Mouse (Mus musculus): Measurements from ENCODE around the gene Gal3st3. TPM values are rescaled to one million over a fixed set of nuclear protein-coding genes. Genes with fewer than 3 reads are reported as not detected.
A peak's percentile ranks its signal among the peaks of the same experiment; 100 is the strongest.

Gal3st3 gene
- 10 to 100 TPM; 78.0 to 80.9 TPM for total RNA-seq (2021)
- long read RNA-seq, experiment 1, transcript Gal3st3-201 (3 exons, 2,421 nt): major isoform, 31 of 32 reads
- long read RNA-seq, experiment 1, partial matches to known transcripts: 0 of 32 reads
- long read RNA-seq, experiment 1, other reads (novel, unspliced or antisense): 1 of 32 reads
- long read RNA-seq, experiment 2, transcript Gal3st3-201 (3 exons, 2,421 nt): major isoform, 13 of 15 reads
- long read RNA-seq, experiment 2, partial matches to known transcripts: 1 of 15 reads
- long read RNA-seq, experiment 2, other reads (novel, unspliced or antisense): 1 of 15 reads

GRCm38 (mm10) chr19:5297903-5298800, at the start of gene Gal3st3:
Gene Gal3st3, plus strand, starts transcription at chr19:5298331.
- Histone ChIP-seq H3K27ac (peak within 1 kb of the TSS; percentile 97), H3K4me3 (peak within 1 kb of the TSS; percentile 74)
- intact Hi-C loops (cut with DNase I): no loop called here
- peak; percentile 52 to 69 for DNase-seq (ENCODE audit: extremely low spot score in 1 of 2, low spot score in 2 of 2)
- no peak for TF ChIP-seq CTCF (IDR thresholded peaks at IDR 0.05)

DNA sequence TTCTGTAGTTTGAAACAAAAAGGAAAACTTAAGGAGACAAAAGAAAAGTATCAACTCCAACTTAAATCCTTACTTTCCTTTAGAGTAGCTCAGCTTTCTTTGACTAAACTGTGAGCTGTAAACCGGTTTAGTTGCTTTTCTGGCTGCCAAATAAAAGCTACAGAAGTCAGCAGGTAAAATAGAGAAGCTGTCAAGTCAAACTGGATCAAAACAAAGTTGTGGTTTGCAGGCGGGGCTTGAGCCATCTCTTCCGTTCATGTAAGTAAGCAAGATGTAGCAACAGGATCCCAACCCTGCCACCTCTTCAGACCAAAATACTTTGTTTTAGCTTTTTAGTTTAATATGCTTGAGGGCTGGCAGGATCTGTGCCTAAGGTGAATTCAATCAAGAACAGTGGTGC, 41.0 kb upstream of the Gal3st3 start:
- no peak for DNase-seq (ENCODE audit: extremely low spot score in 1 of 2, low spot score in 2 of 2)
- no peak for TF ChIP-seq CTCF (IDR thresholded peaks at IDR 0.05)
- Histone ChIP-seq H3K27ac (no peak overlapping the region), H3K4me3 (no peak overlapping the region)
- intact Hi-C loops (cut with DNase I): no loop called here

- H3K4me3 ChIP-seq: no peak overlapping the region
- intact Hi-C loops (cut with DNase I): no loop called here
- DNase-seq (ENCODE audit: extremely low spot score in 1 of 2, low spot score in 2 of 2): no peak
- H3K27ac ChIP-seq: no peak overlapping the region
- TF ChIP-seq CTCF (IDR thresholded peaks at IDR 0.05): no peak
Measured at GRCm38 (mm10) chr19:5267015-5267414, 31.1 kb upstream of the Gal3st3 start.

DNA sequence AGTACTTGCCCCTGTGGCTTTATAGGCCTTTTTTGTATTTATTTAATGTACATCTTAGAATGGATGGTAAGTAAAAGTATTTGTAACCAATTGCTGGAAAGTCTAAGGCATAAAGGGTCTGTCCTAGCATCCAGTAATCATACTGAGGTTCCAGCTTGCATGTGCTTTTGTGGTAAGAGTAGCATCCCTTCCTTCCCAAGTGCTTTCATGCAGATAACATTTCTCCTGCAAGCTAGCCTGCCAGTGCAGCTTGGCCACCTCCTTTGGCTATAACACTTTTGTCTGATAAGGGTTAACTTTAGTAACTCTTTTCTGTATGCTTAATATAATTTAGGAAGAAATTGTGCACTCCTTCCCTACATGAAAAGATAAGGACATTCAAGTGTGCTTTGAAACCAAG, 30.1 kb upstream of the Gal3st3 start:
- TF ChIP-seq CTCF (IDR thresholded peaks at IDR 0.05): no peak
- intact Hi-C loops (cut with DNase I): no loop called here
- DNase-seq (ENCODE audit: extremely low spot score in 1 of 2, low spot score in 2 of 2): no peak
- H3K27ac ChIP-seq: no peak overlapping the region
- no peak overlapping the region for H3K4me3 ChIP-seq

DNA sequence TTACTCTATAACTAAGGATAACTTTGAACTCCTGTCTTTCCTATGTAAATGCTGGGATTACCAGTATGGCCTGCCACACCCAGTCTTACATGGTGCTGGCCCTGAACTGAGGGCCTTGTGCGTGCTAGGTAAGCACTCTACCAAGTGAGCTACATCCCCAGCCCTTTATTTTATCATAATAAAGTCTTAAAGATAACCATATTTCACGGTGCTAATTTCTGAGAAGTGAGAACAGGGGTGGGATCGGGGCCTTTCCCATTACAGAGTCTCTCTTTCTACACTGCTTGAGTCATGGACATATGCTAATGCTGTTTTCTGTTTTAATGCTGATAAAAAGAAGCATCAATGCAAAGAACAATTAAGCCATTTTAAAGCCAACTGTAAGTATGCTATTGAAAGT, 29.3 kb upstream of the Gal3st3 start:
- Histone ChIP-seq H3K27ac (no peak overlapping the region), H3K4me3 (no peak overlapping the region)
- DNase-seq (ENCODE audit: extremely low spot score in 1 of 2, low spot score in 2 of 2): no peak
- intact Hi-C loops (cut with DNase I): no loop called here
- no peak for TF ChIP-seq CTCF (IDR thresholded peaks at IDR 0.05)

- no peak overlapping the region for H3K27ac ChIP-seq
- DNase-seq (ENCODE audit: extremely low spot score in 1 of 2, low spot score in 2 of 2): no peak
- no peak for TF ChIP-seq CTCF (IDR thresholded peaks at IDR 0.05)
- intact Hi-C loops (cut with DNase I): no loop called here
- H3K4me3 ChIP-seq: no peak overlapping the region
Measured at GRCm38 (mm10) chr19:5269392-5269791, 28.7 kb upstream of the Gal3st3 start.

- DNase-seq (ENCODE audit: extremely low spot score in 1 of 2, low spot score in 2 of 2): no peak
- H3K4me3 ChIP-seq: peak overlapping the region; percentile 83; the same call in 1 of the 2 replicates
- intact Hi-C loops (cut with DNase I): loop anchor here (10.0 kb wide), 1 partner anchor 107 kb away; no protein-coding TSS in a partner anchor
- no peak overlapping the region for H3K27ac ChIP-seq
- TF ChIP-seq CTCF (IDR thresholded peaks at IDR 0.05): no peak
Measured at GRCm38 (mm10) chr19:5271430-5271829, 26.7 kb upstream of the Gal3st3 start.

- peak; percentile 20 to 33 for DNase-seq (ENCODE audit: extremely low spot score in 1 of 2, low spot score in 2 of 2)
- TF ChIP-seq CTCF (IDR thresholded peaks at IDR 0.05): no peak
Measured at GRCm38 (mm10) chr19:5272326-5272795, 25.8 kb upstream of the Gal3st3 start.

GRCm38 (mm10) chr19:5272801-5273733, 25.1 kb upstream of the Gal3st3 start, which contains the start of gene Pacs1:
Gene Pacs1, minus strand, starts transcription at chr19:5273119.
- intact Hi-C loops (cut with DNase I): loop anchor here (1.0 to 10.0 kb wide), 3 partner anchors 22 to 108 kb away; partner anchors contain the start of gene Sf3b2
- TF ChIP-seq CTCF (IDR thresholded peaks at IDR 0.05): no peak
- peak within 1 kb of the TSS; percentile 92 for H3K27ac ChIP-seq

More at GRCm38 (mm10) chr19:5272326-5272795, 25.8 kb upstream of the Gal3st3 start:
- intact Hi-C loops (cut with DNase I): loop anchor here (2.0 to 10.0 kb wide), 2 partner anchors 78 to 108 kb away; no protein-coding TSS in a partner anchor
- peak overlapping the region; percentile 92 for H3K27ac ChIP-seq
- peak overlapping the region; percentile 83 for H3K4me3 ChIP-seq

GRCm38 (mm10) chr19:5273916-5274315, 24.2 kb upstream of the Gal3st3 start:
- Histone ChIP-seq H3K4me3 (no peak overlapping the region), H3K27ac (peak overlapping the region; percentile 92)
- DNase-seq (ENCODE audit: extremely low spot score in 1 of 2, low spot score in 2 of 2): no peak
- intact Hi-C loops (cut with DNase I): loop anchor here (1.0 to 10.0 kb wide), 3 partner anchors 21 to 109 kb away; partner anchors contain the start of gene Sf3b2
- TF ChIP-seq CTCF (IDR thresholded peaks at IDR 0.05): no peak

More at GRCm38 (mm10) chr19:5272801-5273733, 25.1 kb upstream of the Gal3st3 start, which contains the start of gene Pacs1:
- DNase-seq (ENCODE audit: extremely low spot score in 1 of 2, low spot score in 2 of 2): peak; percentile 85 to 89
- H3K4me3 ChIP-seq: peak within 1 kb of the TSS; percentile 83

DNA sequence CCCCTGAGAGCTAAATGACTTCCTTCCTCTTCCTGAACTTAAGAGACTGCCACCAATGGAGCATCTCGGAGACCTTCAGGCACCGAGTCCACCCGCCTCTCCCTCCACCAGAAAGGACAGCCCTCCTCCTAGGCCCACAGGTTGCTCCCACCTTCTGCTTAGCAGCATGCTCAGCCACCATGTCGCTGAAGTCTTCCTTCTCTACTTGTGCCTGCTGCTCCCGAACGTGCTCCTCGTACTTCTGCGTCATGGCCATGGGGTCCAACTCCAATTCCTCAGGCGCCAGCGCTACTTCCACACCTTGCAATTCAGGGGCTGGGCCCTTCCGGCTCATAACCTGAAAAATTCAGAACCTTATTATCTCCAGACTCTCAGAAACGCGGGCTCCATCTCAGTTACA, 23.5 kb upstream of the Gal3st3 start:
- no peak for DNase-seq (ENCODE audit: extremely low spot score in 1 of 2, low spot score in 2 of 2)
- no peak overlapping the region for H3K4me3 ChIP-seq
- H3K27ac ChIP-seq: peak overlapping the region; percentile 92
- intact Hi-C loops (cut with DNase I): loop anchor here (10.0 kb wide), 1 partner anchor 110 kb away; no protein-coding TSS in a partner anchor
- TF ChIP-seq CTCF (IDR thresholded peaks at IDR 0.05): no peak

Measured in left cerebral cortex, adult 2 months (tissue).